25 mouse cellular contexts compared by ENCODE assay signal in genomic region chr3:87214221-87214864, GRCm38 (mm10). TPM values are rescaled to one million over a fixed set of nuclear protein-coding genes. Genes with fewer than 3 reads are reported as not detected.
A peak's percentile ranks its signal among the peaks of the same experiment; 100 is the strongest.
DNase-seq lines count a peak whose midpoint lies in the region; ATAC-seq and TF ChIP-seq lines count a peak whose summit lies in the region.
"Had no signal": no experiment of that assay in that cellular context is flagged by ENCODE, and none has a peak within 500 bp of the region (broad histone marks: within the 10 kb centered on the region; RNA-seq: fewer than 3 reads in every experiment).

No protein-coding gene starts in this region.

- no peak for TF ChIP-seq POLR2A in liver, adult 2 months (IDR thresholded peaks at IDR 0.05; ENCODE audit: extremely low read depth, insufficient read depth, low read length)

- H3K9me3 ChIP-seq in liver, embryonic 11.5 days (ENCODE audit: control insufficient read depth, low read length): no peaks in the 10 kb centered on the region
- H3K9me3 ChIP-seq: embryonic facial prominence, embryonic 15.5 days; forebrain, embryonic 10.5 days; limb, embryonic 10.5 days; neural tube, embryonic 13.5 days; stomach, embryonic 15.5 days had no signal

- 80% methylated on average over 19 of the region's 19 CpGs for WGBS in liver, adult 2 months
- 85% methylated on average over 19 of the region's 19 CpGs for WGBS in liver, embryonic 11.5 days

- no peak overlapping the region for H3K27ac ChIP-seq in liver, adult 2 months (replicated peaks; ENCODE audit: insufficient read depth, low read depth, low read length)
- H3K27ac ChIP-seq in liver, embryonic 11.5 days (ENCODE audit: low read depth, low read length): no peak overlapping the region
- H3K27ac ChIP-seq: embryonic facial prominence, embryonic 15.5 days; forebrain, embryonic 10.5 days; limb, embryonic 10.5 days; liver, embryonic 14.5 days; neural tube, embryonic 13.5 days; stomach, embryonic 15.5 days had no signal

- no peak overlapping the region for H3K9ac ChIP-seq in liver, adult 2 months (ENCODE audit: low read depth, low read length)
- no peak overlapping the region for H3K9ac ChIP-seq in liver, embryonic 11.5 days (ENCODE audit: low read depth, low read length)
- H3K9ac ChIP-seq: embryonic facial prominence, embryonic 15.5 days; liver, embryonic 14.5 days; neural tube, embryonic 13.5 days; stomach, embryonic 15.5 days had no signal

- H3K79me2 ChIP-seq in liver, adult 2 months (ENCODE audit: control insufficient read depth, insufficient read depth, low read length): no peaks in the 10 kb centered on the region

- peak; percentile 31; the same call in 1 of the 2 replicates for ATAC-seq in frontal cortex, adult (ENCODE audit: low TSS enrichment)
- ATAC-seq in liver, embryonic 11.5 days (replicated peaks; ENCODE audit: low FRiP score): no peak
- ATAC-seq: lung, postnatal 0 days had no signal

- no peak for DNase-seq in frontal cortex, postnatal 25 days (ENCODE audit: low spot score in 2 of 2)
- peak; percentile 16 for DNase-seq in liver, adult 2 months (ENCODE audit: extremely low read depth, low read depth, low spot score)
- no peak for DNase-seq in liver, embryonic 11.5 days (ENCODE audit: low spot score)
- peak; percentile 33 for DNase-seq in layer of hippocampus, adult 9-11 months
- DNase-seq in right cerebral cortex, postnatal 36 days (ENCODE audit: low spot score in 2 of 2): peak; percentile 5 to 21
- DNase-seq in cerebellum, postnatal 4 days (ENCODE audit: low spot score in 2 of 2): no peak
- DNase-seq in thymus, postnatal 25 days: no peak
- DNase-seq: adrenal gland, postnatal 25 days; cerebellum, adult 9-11 months; embryo, embryonic 11 days; gastrocnemius, postnatal 14 days; kidney, adult 9 months; kidney, postnatal 4 days; spleen, adult 18-20 months; thymus, postnatal 14 days had no signal

- H3K4me2 ChIP-seq in liver, embryonic 11.5 days: no peak overlapping the region
- H3K4me2 ChIP-seq: embryonic facial prominence, embryonic 15.5 days; neural tube, embryonic 13.5 days; stomach, embryonic 15.5 days had no signal

- H3K36me3 ChIP-seq in liver, adult 2 months (ENCODE audit: control insufficient read depth, insufficient read depth, low read length): no peaks in the 10 kb centered on the region
- H3K36me3 ChIP-seq in liver, embryonic 11.5 days (ENCODE audit: control insufficient read depth, insufficient read depth, low read length): no peaks in the 10 kb centered on the region
- H3K36me3 ChIP-seq: embryonic facial prominence, embryonic 15.5 days; forebrain, embryonic 10.5 days; limb, embryonic 10.5 days; neural tube, embryonic 13.5 days; stomach, embryonic 15.5 days had no signal

- no peaks in the 10 kb centered on the region for H3K4me1 ChIP-seq in liver, adult 2 months (ENCODE audit: control insufficient read depth, insufficient read depth, low read length)
- H3K4me1 ChIP-seq in liver, embryonic 11.5 days (replicated peaks; ENCODE audit: control insufficient read depth, insufficient read depth, low read length): no peaks in the 10 kb centered on the region
- H3K4me1 ChIP-seq: embryonic facial prominence, embryonic 15.5 days; forebrain, embryonic 10.5 days; limb, embryonic 10.5 days; megakaryocyte, embryonic 14.5 days; neural tube, embryonic 13.5 days; stomach, embryonic 15.5 days had no signal

- TF ChIP-seq CTCF in liver, adult 2 months (IDR thresholded peaks at IDR 0.05; ENCODE audit: low read depth, low read length): no peak

- H3K27me3 ChIP-seq in liver, adult 2 months (ENCODE audit: control insufficient read depth, insufficient read depth, low read length): no peaks in the 10 kb centered on the region
- no peaks in the 10 kb centered on the region for H3K27me3 ChIP-seq in liver, embryonic 11.5 days (replicated peaks; ENCODE audit: control insufficient read depth, insufficient read depth, low read length)
- H3K27me3 ChIP-seq: embryonic facial prominence, embryonic 15.5 days; neural tube, embryonic 13.5 days; stomach, embryonic 15.5 days had no signal

- H3K4me3 ChIP-seq in liver, adult 2 months (ENCODE audit: insufficient read depth, low read depth, low read length): no peak overlapping the region
- H3K4me3 ChIP-seq in liver, embryonic 11.5 days (ENCODE audit: low read depth, low read length): no peak overlapping the region
- H3K4me3 ChIP-seq: embryonic facial prominence, embryonic 15.5 days; forebrain, embryonic 10.5 days; limb, embryonic 10.5 days; megakaryocyte, embryonic 14.5 days; neural tube, embryonic 13.5 days; stomach, embryonic 15.5 days had no signal

RNA-seq across cellular contexts. Expression of gene Kirrel, which starts 39.8 kb away (rescaled TPM):
- 0.40 and 0.46 TPM in 2 replicates for total RNA-seq in liver, adult 2 months (2014; rRNA removed)
- polyA plus RNA-seq in liver, adult 2 months (2012; rRNA removed): 0.78 and 0.81 TPM in 2 replicates
- 3.6 and 4.1 TPM in 2 replicates for polyA plus RNA-seq in liver, embryonic 11.5 days (2014; fragmentation: Nextera tagmentation; extraction: Ambion mirVana)
- polyA plus RNA-seq: activated CD4-positive, CD25-positive, alpha-beta regulatory T cell, adult 4 months had no signal

RNA-seq across cellular contexts. Expression of gene Fcrls, which starts 49.2 kb away (rescaled TPM):
- total RNA-seq in liver, adult 2 months (2014; rRNA removed): 0.09 and 0.20 TPM in 2 replicates
- 0.07 TPM in 1 of 2 replicates, not detected in the other for polyA plus RNA-seq in liver, adult 2 months (2012; rRNA removed)
- polyA plus RNA-seq in liver, embryonic 11.5 days (2014; fragmentation: Nextera tagmentation; extraction: Ambion mirVana): 4.5 and 5.1 TPM in 2 replicates
- polyA plus RNA-seq: activated CD4-positive, CD25-positive, alpha-beta regulatory T cell, adult 4 months had no signal

Comparison
In these comparisons a context has a peak if more than half of its experiments do, and no peak if none do; other contexts are left out.
1. DNase-seq: peak in liver, adult 2 months (single experiment), layer of hippocampus, adult 9-11 months (single experiment) and right cerebral cortex, postnatal 36 days (2 of 2); none in frontal cortex, postnatal 25 days (0 of 2), liver, embryonic 11.5 days (single experiment), cerebellum, postnatal 4 days (0 of 2) and thymus, postnatal 25 days (single experiment).